Mouse (Mus musculus) CD4-positive, CD25-positive, alpha-beta regulatory T cell, adult 4 months (primary cell): Measurements from ENCODE around the gene Gm28051. TPM values are rescaled to one million over a fixed set of nuclear protein-coding genes. Genes with fewer than 3 reads are reported as not detected.
A peak's percentile ranks its signal among the peaks of the same experiment; 100 is the strongest.

Source experiments
- ATAC-seq: one replicate; pipeline ENCODE4 v1.8.0; 2017
- polyA plus RNA-seq, 2 experiments: library from polyadenylated mRNA; unstranded; fragments of 100-300 nt; shearing (Covaris generic); gene quantifications; one replicate each; pipeline ENCODE4 v1.2.1; 2017

Gene Gm28051
- polyA plus RNA-seq: not detected

GRCm38 (mm10) chr12:102757689-102758402 is at the start of gene Gm28051, which contains the start of the genes Gon7 and Ubr7:
Gm28051 (minus strand) TSS chr12:102757765.
Gon7 (minus strand) TSS chr12:102757803.
Ubr7 (plus strand) TSS chr12:102757967.
- ATAC-seq: peak; percentile 95

- ATAC-seq: no peak
Measured at GRCm38 (mm10) chr12:102799528-102799927, 42.0 kb upstream of the Gm28051 start.

GRCm38 (mm10) chr12:102787927-102788326 is 30.4 kb upstream of the Gm28051 start:
- no peak for ATAC-seq

GRCm38 (mm10) chr12:102785593-102785985 is 28.0 kb upstream of the Gm28051 start:
- no peak for ATAC-seq

- no peak for ATAC-seq
Measured at GRCm38 (mm10) chr12:102784899-102785592, 27.5 kb upstream of the Gm28051 start.

- ATAC-seq: no peak
Measured at GRCm38 (mm10) chr12:102782841-102783240, 25.3 kb upstream of the Gm28051 start.

- no peak for ATAC-seq
Measured at GRCm38 (mm10) chr12:102779452-102779851, 21.9 kb upstream of the Gm28051 start.

- ATAC-seq: no peak
Measured at GRCm38 (mm10) chr12:102778151-102778550, 20.6 kb upstream of the Gm28051 start.

- no peak for ATAC-seq
Measured at GRCm38 (mm10) chr12:102776035-102776434, 18.5 kb upstream of the Gm28051 start.

GRCm38 (mm10) chr12:102772676-102773075 is 15.1 kb upstream of the Gm28051 start:
- ATAC-seq: no peak

- no peak for ATAC-seq
Measured at GRCm38 (mm10) chr12:102771601-102772000, 14.0 kb upstream of the Gm28051 start.

GRCm38 (mm10) chr12:102769000-102769399 is 11.4 kb upstream of the Gm28051 start:
- no peak for ATAC-seq

GRCm38 (mm10) chr12:102763696-102764095 is 6.1 kb upstream of the Gm28051 start:
- no peak for ATAC-seq

- no peak for ATAC-seq
Measured at GRCm38 (mm10) chr12:102761668-102762067, 4.1 kb upstream of the Gm28051 start.

- ATAC-seq: no peak
Measured at GRCm38 (mm10) chr12:102758936-102759335, 1.4 kb upstream of the Gm28051 start.

GRCm38 (mm10) chr12:102758403-102758756 is 815 bp upstream of the Gm28051 start, which contains the start of gene Gm20604:
Gm20604 (minus strand) TSS chr12:102758672.
- ATAC-seq: no peak

- ATAC-seq: no peak
Measured at GRCm38 (mm10) chr12:102757055-102757688, 393 bp downstream of the Gm28051 start.

- no peak for ATAC-seq
Measured at GRCm38 (mm10) chr12:102756304-102756703, 1.3 kb downstream of the Gm28051 start.

GRCm38 (mm10) chr12:102748256-102748655 is 9.3 kb downstream of the Gm28051 start:
- ATAC-seq: no peak

GRCm38 (mm10) chr12:102744839-102745238 is 12.7 kb downstream of the Gm28051 start:
- peak; percentile 77 for ATAC-seq

- peak; percentile 89 for ATAC-seq
Measured at GRCm38 (mm10) chr12:102743589-102744574, 13.7 kb downstream of the Gm28051 start, which contains the start of the genes Moap1 and Tmem251. Moap1 (minus strand) TSS chr12:102743661. Tmem251 (plus strand) TSS chr12:102743762.

- peak; percentile 31 for ATAC-seq
Measured at GRCm38 (mm10) chr12:102743036-102743588, 14.5 kb downstream of the Gm28051 start.
